Mouse (Mus musculus) 3T3-L1 (cell line): ENCODE measurements around the gene Fam186b.

Experiments used
- DNase-seq: peaks from one replicate; pipeline ENCODE4 v3.0.0-alpha.2; 2015; ENCODE audit warnings: low read depth, low spot score

Gene Fam186b

GRCm38 (mm10) chr15:99320168-99320674, 24.5 kb upstream of the Fam186b start:
- no peak for DNase-seq

- DNase-seq, result no peak
Measured at GRCm38 (mm10) chr15:99319411-99319871, 23.8 kb upstream of the Fam186b start.

GRCm38 (mm10) chr15:99318861-99319410, 23.2 kb upstream of the Fam186b start:
- no peak for DNase-seq

- DNase-seq, result no peak
Measured at GRCm38 (mm10) chr15:99318071-99318470, 22.4 kb upstream of the Fam186b start.

GRCm38 (mm10) chr15:99317267-99317651, 21.6 kb upstream of the Fam186b start:
- no peak for DNase-seq

GRCm38 (mm10) chr15:99316314-99317266, 20.9 kb upstream of the Fam186b start:
- peak; percentile 95 for DNase-seq

- no peak for DNase-seq
Measured at GRCm38 (mm10) chr15:99314891-99315290, 19.2 kb upstream of the Fam186b start.

GRCm38 (mm10) chr15:99310617-99311016, 14.9 kb upstream of the Fam186b start:
- no peak for DNase-seq

GRCm38 (mm10) chr15:99309549-99309948, 13.9 kb upstream of the Fam186b start:
- no peak for DNase-seq

- no peak for DNase-seq
Measured at GRCm38 (mm10) chr15:99307476-99307875, 11.8 kb upstream of the Fam186b start.

GRCm38 (mm10) chr15:99296213-99296612, 525 bp upstream of the Fam186b start:
- peak; percentile 23 for DNase-seq

GRCm38 (mm10) chr15:99294813-99295374, 794 bp downstream of the Fam186b start, which contains the start of gene Prpf40b:
Prpf40b (plus strand) TSS chr15:99295087.
- DNase-seq, result peak; percentile 76

- peak; percentile 23 for DNase-seq
Measured at GRCm38 (mm10) chr15:99294287-99294686, 1.4 kb downstream of the Fam186b start.

GRCm38 (mm10) chr15:99290586-99290985, 5.1 kb downstream of the Fam186b start:
- DNase-seq, result no peak

GRCm38 (mm10) chr15:99285189-99285535, 10.5 kb downstream of the Fam186b start:
- DNase-seq, result no peak

GRCm38 (mm10) chr15:99284527-99285188, 11.0 kb downstream of the Fam186b start:
- peak; percentile 34 for DNase-seq

- DNase-seq, result no peak
Measured at GRCm38 (mm10) chr15:99283456-99283855, 12.2 kb downstream of the Fam186b start.

GRCm38 (mm10) chr15:99278271-99278670, 17.4 kb downstream of the Fam186b start:
- DNase-seq, result no peak

- DNase-seq, result no peak
Measured at GRCm38 (mm10) chr15:99276095-99276494, 19.6 kb downstream of the Fam186b start.

- peak; percentile 94 for DNase-seq
Measured at GRCm38 (mm10) chr15:99265679-99266078, 30.0 kb downstream of the Fam186b start.

- no peak for DNase-seq
Measured at GRCm38 (mm10) chr15:99264363-99264762, 31.3 kb downstream of the Fam186b start.

- DNase-seq, result no peak
Measured at GRCm38 (mm10) chr15:99262702-99263101, 33.0 kb downstream of the Fam186b start.
